Mouse (Mus musculus) right cerebral cortex, postnatal 36 days (tissue): ENCODE measurements around the gene Olfr978.
"Not testable (repeated sequence)": the region's sequence is repeated elsewhere in the genome, so short reads cannot be mapped to it uniquely, and the experiment has no call there.

ENCODE experiments used
- DNase-seq, 2 experiments: peaks; one replicate each; pipeline ENCODE4 v3.0.0; 2022; ENCODE audit warnings: low spot score in 2 of 2, mixed read lengths in 1 of 2

The Olfr978 gene

DNA sequence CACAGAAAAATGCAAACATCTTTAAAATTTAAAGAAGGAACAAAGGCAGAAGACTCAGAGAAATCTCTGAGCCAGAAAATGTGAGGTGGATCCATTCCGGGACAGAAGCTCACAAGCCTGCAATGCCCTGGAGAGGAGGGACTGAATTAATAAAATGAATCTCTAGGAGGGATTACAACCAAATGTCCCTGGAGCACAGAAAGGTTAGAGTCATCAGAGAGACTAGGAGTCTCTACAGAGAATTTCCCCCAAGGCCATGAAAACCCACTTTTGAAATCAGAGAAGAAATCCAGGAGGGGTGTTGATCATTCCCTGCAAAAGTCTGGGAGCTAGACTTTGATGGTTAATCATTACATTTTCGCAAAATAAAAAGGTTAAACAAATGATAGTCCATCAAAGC lies at the start of gene Olfr978:
TSS of gene Olfr978 (plus strand) at position 301 of the 400 bp plus-strand sequence.
- DNase-seq, result no peak

DNA sequence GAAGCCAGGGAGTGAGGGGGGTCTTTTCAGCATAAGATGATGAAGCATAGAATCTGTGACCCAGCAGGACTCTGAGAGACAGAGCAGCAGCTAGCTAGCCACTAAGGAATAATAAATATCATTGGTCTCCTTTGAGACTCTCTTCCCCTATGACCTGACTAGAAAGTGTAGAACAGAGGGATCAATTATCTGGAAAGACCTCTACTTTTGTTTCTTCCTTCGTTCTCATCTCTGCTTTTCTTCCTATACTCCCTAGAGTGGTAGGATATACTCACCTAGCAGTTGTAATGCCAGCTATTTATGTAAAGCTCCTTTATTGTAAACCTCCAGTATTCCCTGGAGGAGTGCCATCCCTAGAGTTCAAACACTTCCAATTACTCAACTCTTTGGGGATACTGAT lies 40.0 kb upstream of the Olfr978 start, which contains the start of gene Olfr975:
TSS of gene Olfr975 (minus strand) at position 101 of the 400 bp plus-strand sequence.
- DNase-seq, result no peak

DNA sequence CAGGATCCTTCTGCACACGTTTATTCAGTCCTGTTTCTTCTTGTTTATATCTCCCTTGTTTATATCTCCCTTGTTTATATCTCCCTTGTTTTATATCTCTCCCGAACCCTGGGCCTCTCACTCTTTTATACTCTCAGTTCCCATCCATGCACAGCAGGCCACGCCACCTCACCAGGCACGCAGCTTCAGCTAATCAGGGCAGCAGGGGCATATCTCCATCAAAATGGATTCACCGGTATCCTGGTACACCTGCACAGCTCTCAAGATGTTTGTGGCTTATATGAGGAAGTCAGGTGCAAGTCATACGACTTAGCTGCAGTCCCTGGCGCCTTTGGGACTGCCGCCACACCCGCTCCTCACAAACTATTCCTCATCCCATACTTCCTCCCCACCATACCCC lies 30.9 kb upstream of the Olfr978 start, which contains the start of gene Olfr976:
TSS of gene Olfr976 (minus strand) at position 101 of the 400 bp plus-strand sequence.
- not testable (repeated sequence) for DNase-seq

DNA sequence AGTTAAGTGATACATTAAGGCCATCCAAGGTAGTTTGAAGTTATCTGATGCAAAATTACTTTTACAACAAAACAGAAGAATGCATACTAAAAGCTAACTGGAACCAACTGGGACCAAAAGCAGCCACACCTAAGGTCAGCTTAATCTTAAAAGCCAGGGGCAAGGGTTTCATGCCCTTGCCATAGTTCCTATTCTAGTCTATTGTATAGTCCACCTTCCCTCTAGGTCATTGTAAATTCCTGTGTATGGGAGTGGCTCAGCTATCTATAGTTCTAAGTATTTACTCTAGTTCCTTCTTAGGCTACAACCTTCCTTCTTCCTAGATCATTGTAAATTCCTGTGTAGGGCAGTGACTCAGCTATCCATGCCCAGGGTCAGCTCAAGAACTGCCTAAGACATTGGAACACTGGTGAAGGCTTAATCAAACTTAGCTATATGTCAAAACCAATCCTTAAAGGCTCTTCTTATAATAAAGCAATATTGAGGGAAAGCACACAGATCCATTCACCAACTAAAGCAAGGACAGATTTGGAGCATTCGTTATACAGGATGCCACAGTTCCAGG lies 15.2 kb upstream of the Olfr978 start:
- DNase-seq, result not testable (repeated sequence)

DNA sequence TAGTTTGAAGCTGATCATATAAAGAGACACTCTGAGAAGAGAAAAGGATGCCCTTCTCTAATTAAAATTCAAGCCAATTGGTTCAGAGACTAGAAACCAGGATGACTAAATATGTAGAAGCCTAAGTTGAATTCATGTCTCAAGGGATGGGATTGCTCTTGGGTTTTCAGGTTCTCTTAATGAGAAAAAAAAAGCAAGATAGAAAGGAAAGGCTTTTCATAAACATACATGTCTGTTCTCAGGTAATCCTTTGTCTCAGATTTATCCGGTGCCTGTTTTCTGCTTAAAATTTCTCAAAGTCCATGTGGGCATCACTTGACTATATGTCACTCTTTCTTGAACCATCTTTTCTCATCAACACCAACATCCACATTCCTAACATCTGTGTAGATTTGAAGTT lies 11.5 kb downstream of the Olfr978 start, which contains the start of gene Olfr979:
TSS of gene Olfr979 (minus strand) at position 101 of the 400 bp plus-strand sequence.
- no peak for DNase-seq

DNA sequence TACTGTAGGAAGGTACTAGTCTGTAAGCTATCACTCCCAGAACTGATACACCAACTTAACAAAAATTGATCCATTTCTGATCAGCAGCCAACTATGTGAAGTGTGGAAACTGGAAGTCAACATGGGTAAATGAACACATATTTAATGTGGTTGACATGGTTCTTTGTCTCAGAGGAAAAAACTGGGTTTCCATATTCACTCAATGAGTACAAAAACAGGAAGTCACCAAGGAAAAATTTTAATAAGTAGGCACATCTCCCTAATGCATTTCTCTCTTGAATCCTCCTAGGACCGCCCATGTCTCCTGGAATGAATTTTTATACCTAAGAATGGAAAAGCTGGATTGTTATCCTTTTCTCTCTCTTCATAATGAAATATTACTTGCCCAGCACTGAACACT lies 17.6 kb downstream of the Olfr978 start, which contains the start of gene Olfr980:
TSS of gene Olfr980 (minus strand) at position 101 of the 400 bp plus-strand sequence.
- no peak for DNase-seq

DNA sequence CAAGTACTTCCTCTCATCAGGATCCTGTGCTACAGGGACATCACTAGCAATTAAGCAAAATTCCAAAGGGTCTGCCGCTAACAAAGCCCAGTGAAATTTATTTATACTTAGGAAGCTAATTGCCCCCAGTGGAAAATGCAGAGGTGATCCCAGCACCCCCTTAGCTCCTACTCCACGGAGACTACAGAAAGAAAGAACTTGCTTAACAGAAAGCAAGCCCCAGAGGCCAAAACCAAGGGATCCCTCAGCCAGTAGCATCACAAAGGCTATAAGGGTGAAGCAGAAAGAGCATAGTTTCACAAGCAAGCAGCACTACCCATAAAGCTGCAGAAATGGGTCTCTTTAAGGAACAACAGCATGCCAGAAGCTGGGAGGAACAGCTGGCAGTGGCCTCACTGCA lies 29.3 kb downstream of the Olfr978 start, which contains the start of gene Olfr981:
TSS of gene Olfr981 (plus strand) at position 301 of the 400 bp plus-strand sequence.
- DNase-seq, result no peak
